Mouse (Mus musculus) cerebellum, postnatal 25 days (tissue): ENCODE measurements at regions not wholly inside any gene's neighbourhood (a gene's known extent, or its start where the extent isn't known, plus 50 kb on each side); places are given as distances from the start of the nearest gene placed in this dataset.

ENCODE experiments used
- DNase-seq, 2 experiments: peaks; one replicate each; pipeline ENCODE4 v3.0.0; 2021; ENCODE audit warnings: mixed read lengths in 2 of 2

DNA sequence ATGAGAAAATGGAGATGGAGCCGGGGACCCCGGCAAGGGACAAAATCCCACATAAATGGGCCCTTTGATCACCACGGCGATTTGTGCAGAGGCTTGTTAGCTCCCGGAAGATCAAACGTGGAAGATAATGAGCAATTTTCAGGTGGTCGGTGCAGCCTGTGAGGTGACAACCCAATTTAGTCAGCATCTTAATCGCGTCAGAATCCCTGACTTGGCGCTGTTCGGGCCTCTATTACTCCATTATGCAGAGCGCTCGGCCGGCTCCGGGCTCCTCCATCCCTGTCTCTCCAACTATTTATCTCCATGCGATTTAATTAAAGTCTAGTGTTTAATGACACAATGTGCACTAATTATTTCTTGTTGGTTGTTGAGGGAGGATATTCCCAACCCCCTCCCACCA is 66.1 kb upstream of the Igsf21 start:
- DNase-seq = no peak

DNA sequence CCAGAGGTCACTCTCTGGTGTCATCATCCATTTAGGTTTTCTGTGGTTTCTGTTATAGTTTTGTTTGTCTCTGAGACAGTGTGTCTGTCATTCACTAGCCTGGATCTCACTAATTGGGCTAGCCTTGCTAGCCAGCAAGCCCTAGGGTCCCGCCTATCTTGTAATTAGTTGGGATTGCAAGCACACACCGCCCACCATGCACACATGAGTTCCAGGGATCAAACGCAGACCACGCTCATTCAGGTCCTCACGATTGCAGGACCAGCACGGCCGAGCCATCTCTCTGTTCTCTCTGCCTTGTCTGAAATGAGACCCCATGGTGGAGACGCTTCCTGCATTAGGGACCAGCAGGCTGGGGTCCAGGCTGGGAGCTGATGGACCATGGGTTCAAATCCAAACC is 60.9 kb upstream of the Igsf21 start:
- no peak for DNase-seq

DNA sequence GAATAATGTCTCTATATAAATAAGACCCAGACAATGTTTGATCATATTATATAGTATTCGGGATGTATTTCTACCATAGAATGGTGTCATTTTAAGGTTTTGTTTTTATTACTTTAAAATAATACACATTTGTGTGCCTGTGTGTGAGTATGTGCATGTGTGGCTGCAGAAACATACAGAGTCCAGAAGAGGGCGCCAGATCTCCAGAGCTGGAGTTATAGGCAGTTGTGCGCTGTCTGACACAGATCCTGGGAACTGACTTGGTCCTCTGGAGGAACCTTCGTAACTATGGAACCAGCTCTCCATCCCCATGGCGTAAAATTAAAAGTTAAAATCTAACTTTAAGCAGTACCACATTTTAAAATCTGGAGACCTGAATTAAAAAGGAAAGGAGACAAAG is 58.4 kb upstream of the Igsf21 start:
- DNase-seq = no peak

DNA sequence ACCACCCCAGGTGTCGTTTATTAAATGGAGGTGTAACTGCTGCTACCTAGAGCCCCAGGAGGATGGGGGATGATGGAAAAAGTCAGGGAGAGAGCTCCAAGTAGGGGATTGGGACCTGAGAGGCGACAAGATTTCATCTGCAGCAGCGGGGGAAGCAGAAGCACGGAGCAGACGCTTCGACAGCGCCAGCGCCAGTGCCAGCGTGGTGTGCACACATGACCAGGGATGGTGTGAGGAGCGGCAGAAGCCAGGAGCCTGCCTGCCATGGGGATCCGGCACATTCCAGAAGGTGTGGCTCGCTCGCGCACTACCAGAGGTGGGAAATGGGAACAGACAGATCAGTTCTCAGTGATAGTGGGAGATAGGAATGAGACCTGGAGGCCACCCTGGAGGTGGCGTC is 55.1 kb upstream of the Igsf21 start:
- no peak for DNase-seq

DNA sequence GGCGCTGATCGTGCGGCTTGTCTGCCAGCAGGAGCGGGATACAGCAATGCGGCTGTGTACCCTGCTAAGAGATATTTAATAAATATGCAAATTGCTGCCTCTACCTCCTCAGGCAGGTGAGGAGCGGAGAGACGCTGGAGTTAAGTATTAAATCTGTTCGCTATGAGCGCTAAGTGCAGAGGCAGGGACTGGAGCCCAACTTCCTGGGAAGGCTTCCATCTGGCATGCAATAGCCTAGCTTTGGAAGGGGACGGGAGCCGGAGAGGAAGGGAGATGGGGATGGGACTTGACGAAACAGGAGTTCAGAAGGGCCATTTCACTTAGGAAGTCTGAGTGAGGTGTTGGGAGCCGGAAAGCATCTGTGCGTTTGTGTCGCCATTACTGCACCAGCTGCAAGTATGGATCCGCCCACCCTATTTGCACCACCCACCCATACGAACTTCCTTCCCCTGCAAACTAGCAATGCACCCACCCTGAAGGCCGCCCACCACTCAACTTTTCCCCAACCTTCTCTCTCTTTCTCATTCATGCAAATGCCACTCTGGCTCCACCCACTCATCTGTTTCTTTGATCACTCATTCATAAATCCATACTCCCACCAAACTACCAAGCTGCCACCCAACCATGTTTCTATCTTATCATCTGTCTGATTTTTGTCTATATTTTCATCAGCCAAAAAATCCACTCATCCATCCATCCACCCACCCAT is 51.5 kb upstream of the Igsf21 start:
- DNase-seq = peak in 1 of 2 experiments; percentile 29
